Mouse (Mus musculus) midbrain, embryonic 14.5 days (tissue): Measurements from ENCODE around the gene Aip. TPM values are rescaled to one million over a fixed set of nuclear protein-coding genes. Genes with fewer than 3 reads are reported as not detected.
"Not testable (repeated sequence)": the region's sequence is repeated elsewhere in the genome, so short reads cannot be mapped to it uniquely, and the experiment has no call there.

Experiments used
- ATAC-seq: fragments of 200-750 bp; cut with Nextera tagmentation; 2 replicates; pipeline ENCODE4 v1.8.0; 2017; ENCODE audit warnings: moderate number of reproducible peaks, moderate library complexity; ENCODE audit not compliant: low FRiP score, low TSS enrichment
- DNase-seq: peaks from one replicate; pipeline ENCODE4 v3.0.0-alpha.2; 2015
- H3K27ac ChIP-seq: fragments of 300-500 bp; sonication (generic); replicated peaks from 2 replicates; pipeline ENCODE4 v1.5.1; 2014; ENCODE audit warnings: mild to moderate bottlenecking, low read depth, low read length, moderate library complexity
- H3K27me3 ChIP-seq: fragments of 300-500 bp; sonication (generic); 2 replicates; pipeline ENCODE4 v1.6.1; 2014; ENCODE audit warnings: low read length, control low read depth, mixed read lengths; ENCODE audit not compliant: control insufficient read depth, insufficient read depth
- H3K36me3 ChIP-seq: fragments of 300-500 bp; sonication (generic); 2 replicates; pipeline ENCODE4 v1.6.1; 2014; ENCODE audit warnings: low read length, control low read depth; ENCODE audit not compliant: control insufficient read depth, insufficient read depth
- H3K4me1 ChIP-seq: fragments of 300-500 bp; sonication (generic); 2 replicates; pipeline ENCODE4 v1.6.1; 2014; ENCODE audit warnings: mild to moderate bottlenecking, antibody characterized with exemption, low read length, control low read depth; ENCODE audit not compliant: control insufficient read depth, insufficient read depth
- H3K4me2 ChIP-seq: fragments of 300-500 bp; sonication (generic); 2 replicates; pipeline ENCODE4 v1.6.1; 2014; ENCODE audit warnings: mild to moderate bottlenecking, low read length, moderate library complexity
- H3K4me3 ChIP-seq: fragments of 300-500 bp; sonication (generic); replicated peaks from 2 replicates; pipeline ENCODE4 v1.5.1; 2014; ENCODE audit warnings: low read depth, low read length
- H3K9ac ChIP-seq: fragments of 300-500 bp; sonication (generic); replicated peaks from 2 replicates; pipeline ENCODE4 v1.6.1; 2014; ENCODE audit warnings: mild to moderate bottlenecking, low read length, moderate library complexity
- H3K9me3 ChIP-seq: fragments of 300-500 bp; sonication (generic); 2 replicates; pipeline ENCODE4 v1.6.1; 2016; ENCODE audit warnings: low read length, control low read depth, mixed read lengths; ENCODE audit not compliant: control insufficient read depth
- WGBS: fragments of 180-500 bp; shearing (Covaris S2); extraction: QIAGEN DNeasy Blood & Tissue Kit; methylation state at CpG from one replicate; pipeline ENCODE4 v1.1.7; 2014; 5-methylcytosine and 5-hydroxymethylcytosine counted together
- polyA plus RNA-seq: library from polyadenylated mRNA; unstranded; fragments of >200 nt; fragmentation: Nextera tagmentation; extraction: Ambion mirVana; gene quantifications from 2 replicates; pipeline ENCODE4 v1.2.1, GENCODE M21; 2014

The Aip gene
- polyA plus RNA-seq, 1 experiment from 2014 or later = 84.3 TPM

- not testable (repeated sequence) for H3K27ac ChIP-seq, ATAC-seq, H3K4me3 ChIP-seq, H3K36me3 ChIP-seq, H3K4me1 ChIP-seq, H3K4me2 ChIP-seq, H3K9me3 ChIP-seq, DNase-seq, H3K9ac ChIP-seq, H3K27me3 ChIP-seq
- WGBS = 97% methylated on average over 2 of the region's 2 CpGs
Observed at GRCm38 (mm10) chr19:4068242-4068641, 57.4 kb downstream of the Aip start.

GRCm38 (mm10) chr19:4066877-4067276 lies 58.8 kb downstream of the Aip start:
- no peak overlapping the region for H3K27ac ChIP-seq
- H3K9me3 ChIP-seq = no peaks in the 10 kb centered on the region
- ATAC-seq = no peak
- no peak for DNase-seq
- no peaks in the 10 kb centered on the region for H3K27me3 ChIP-seq
- H3K4me2 ChIP-seq = no peak overlapping the region
- H3K9ac ChIP-seq = no peak overlapping the region
- H3K4me1 ChIP-seq = no peaks in the 10 kb centered on the region
- H3K4me3 ChIP-seq = no peak overlapping the region
- H3K36me3 ChIP-seq = no peaks in the 10 kb centered on the region

GRCm38 (mm10) chr19:4066280-4066679 lies 59.4 kb downstream of the Aip start:
- no peak for ATAC-seq
- Histone ChIP-seq H3K4me3 (no peak overlapping the region), H3K27me3 (no peaks in the 10 kb centered on the region)

GRCm38 (mm10) chr19:4064501-4064900 lies 61.2 kb downstream of the Aip start:
- not testable (repeated sequence) for H3K36me3 ChIP-seq, H3K27me3 ChIP-seq, ATAC-seq, H3K4me2 ChIP-seq, H3K9me3 ChIP-seq, DNase-seq, H3K27ac ChIP-seq, H3K9ac ChIP-seq, H3K4me1 ChIP-seq, H3K4me3 ChIP-seq
- 67% methylated on average over 3 of the region's 11 CpGs for WGBS

More at GRCm38 (mm10) chr19:4066280-4066679, 59.4 kb downstream of the Aip start:
- no peaks in the 10 kb centered on the region for H3K36me3 ChIP-seq
- H3K9ac ChIP-seq = no peak overlapping the region
- no peaks in the 10 kb centered on the region for H3K9me3 ChIP-seq
- H3K4me1 ChIP-seq = no peaks in the 10 kb centered on the region
- no peak for DNase-seq
- H3K4me2 ChIP-seq = no peak overlapping the region
- H3K27ac ChIP-seq = no peak overlapping the region
- 83% methylated on average over 6 of the region's 6 CpGs for WGBS

Other genes starting within 250 kb of the Aip start
- 7.4 and 11.0 TPM in 2 replicates for gene Tcirg1, start 218.7 kb downstream of the Aip start, polyA plus RNA-seq
- 261 and 304 TPM in 2 replicates for gene Ndufs8, start 213.1 kb downstream of the Aip start, polyA plus RNA-seq
- gene Aldh3b1, start 196.1 kb downstream of the Aip start, polyA plus RNA-seq = 0.84 and 1.1 TPM in 2 replicates
- 3.7 and 13.4 TPM in 2 replicates for gene Unc93b1, start 190.7 kb downstream of the Aip start, polyA plus RNA-seq
- gene Aldh3b3, start 167.2 kb downstream of the Aip start, polyA plus RNA-seq = not detected in 2 replicates
- 0.16 and 0.32 TPM in 2 replicates for gene Aldh3b2, start 153.5 kb downstream of the Aip start, polyA plus RNA-seq
- 0.96 and 2.2 TPM in 2 replicates for gene Acy3, start 139.3 kb downstream of the Aip start, polyA plus RNA-seq
- not detected in 2 replicates for gene Tbx10, start 133.1 kb downstream of the Aip start, polyA plus RNA-seq
- 26.8 and 30.3 TPM in 2 replicates for gene Nudt8, start 125.3 kb downstream of the Aip start, polyA plus RNA-seq
- 3.3 and 3.9 TPM in 2 replicates for gene Gm49405, start 125.2 kb downstream of the Aip start, polyA plus RNA-seq
- 5.7 and 7.1 TPM in 2 replicates for gene Doc2g, start 122.5 kb downstream of the Aip start, polyA plus RNA-seq
- gene Ndufv1, start 113.1 kb downstream of the Aip start, polyA plus RNA-seq = 223 and 231 TPM in 2 replicates
- gene Gstp1, start 87.9 kb downstream of the Aip start, polyA plus RNA-seq = 397 and 514 TPM in 2 replicates
- 1.9 TPM in 1 of 2 replicates, not detected in the other for gene Gstp2, start 79.8 kb downstream of the Aip start, polyA plus RNA-seq
- not detected in 2 replicates for gene Gstp3, start 66.3 kb downstream of the Aip start, polyA plus RNA-seq
- gene Cabp2, start 44.3 kb downstream of the Aip start, polyA plus RNA-seq = not detected in 2 replicates
- 83.4 and 87.0 TPM in 2 replicates for gene Cdk2ap2, start 28.7 kb downstream of the Aip start, polyA plus RNA-seq
- 72.8 and 89.0 TPM in 2 replicates for gene Pitpnm1, start 25.9 kb downstream of the Aip start, polyA plus RNA-seq
- not detected in 2 replicates for gene Gpr152, start 13.9 kb upstream of the Aip start, polyA plus RNA-seq
- 0.14 and 0.15 TPM in 2 replicates for gene Cabp4, start 18.2 kb upstream of the Aip start, polyA plus RNA-seq
- 105 and 117 TPM in 2 replicates for gene Coro1b, start 22.8 kb upstream of the Aip start, polyA plus RNA-seq
- gene Ptprcap, start 27.7 kb upstream of the Aip start, polyA plus RNA-seq = 0.55 and 0.64 TPM in 2 replicates
- gene Rps6kb2, start 37.5 kb upstream of the Aip start, polyA plus RNA-seq = 37.3 and 42.2 TPM in 2 replicates
- 3.9 and 6.0 TPM in 2 replicates for gene Carns1, start 49.6 kb upstream of the Aip start, polyA plus RNA-seq
- 0.54 and 0.94 TPM in 2 replicates for gene Tbc1d10c, start 65.4 kb upstream of the Aip start, polyA plus RNA-seq
- gene Ppp1ca, start 66.2 kb upstream of the Aip start, polyA plus RNA-seq = 591 and 597 TPM in 2 replicates
- gene Rad9a, start 75.8 kb upstream of the Aip start, polyA plus RNA-seq = 20.3 and 22.7 TPM in 2 replicates
- gene Clcf1, start 88.4 kb upstream of the Aip start, polyA plus RNA-seq = 0.08 and 0.46 TPM in 2 replicates
- not detected in 2 replicates for gene AC109138.7, start 88.5 kb upstream of the Aip start, polyA plus RNA-seq
- 18.5 and 19.1 TPM in 2 replicates for gene Pold4, start 106.0 kb upstream of the Aip start, polyA plus RNA-seq
- 8.8 and 12.8 TPM in 2 replicates for gene Ssh3, start 143.3 kb upstream of the Aip start, polyA plus RNA-seq
- gene Ankrd13d, start 157.3 kb upstream of the Aip start, polyA plus RNA-seq = 34.5 and 39.3 TPM in 2 replicates
- gene Grk2, start 180.4 kb upstream of the Aip start, polyA plus RNA-seq = 29.0 and 30.0 TPM in 2 replicates